Comparison of ENCODE assay signal across 8 mouse cellular contexts in the genomic region with DNA sequence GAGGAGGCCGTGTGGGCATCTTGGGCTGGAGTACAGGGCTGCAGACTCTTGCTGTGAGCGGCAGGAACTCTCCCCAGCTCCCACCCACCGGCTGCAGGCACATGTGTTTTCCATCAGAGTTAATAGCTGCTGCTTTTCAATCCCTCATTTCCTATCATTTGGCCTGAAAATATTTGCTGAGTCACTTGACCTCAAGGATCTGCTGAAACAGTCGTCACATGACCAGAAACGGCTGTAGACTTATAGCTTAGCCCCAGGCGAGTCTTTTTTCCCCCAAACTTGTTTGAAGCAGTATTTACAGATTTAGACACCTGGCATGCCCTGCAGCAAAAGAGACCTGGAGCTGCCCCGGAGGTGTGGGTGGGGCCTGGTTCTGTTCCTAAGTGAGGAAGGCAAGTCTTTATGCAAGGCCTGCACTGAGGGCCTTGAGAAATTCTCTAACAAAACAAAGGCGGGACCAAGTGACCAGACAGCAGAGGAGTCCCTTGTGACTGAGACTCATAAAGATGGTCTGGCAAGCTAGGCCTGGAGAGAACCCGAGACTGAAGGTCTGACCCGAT. TPM values are rescaled to one million over a fixed set of nuclear protein-coding genes. Genes with fewer than 3 reads are reported as not detected.
DNase-seq lines count a peak whose midpoint lies in the region; ATAC-seq and TF ChIP-seq lines count a peak whose summit lies in the region.
"Had no signal": no experiment of that assay in that cellular context is flagged by ENCODE, and none has a peak within 500 bp of the region (broad histone marks: within the 10 kb centered on the region; RNA-seq: fewer than 3 reads in every experiment).

No protein-coding gene starts in this region.

- intact Hi-C loops in left cerebral cortex, postnatal 25 days (cut with DNase I) = no loop called here

- TF ChIP-seq CTCF in brain, embryonic 14.5 days (IDR thresholded peaks at IDR 0.05; ENCODE audit: borderline replicate concordance, extremely low read depth, insufficient read depth, insufficient read length) = no peak

- peak; percentile 46 for ATAC-seq in megakaryocyte-erythroid progenitor cell, adult 5-6 weeks (replicated peaks; ENCODE audit: low FRiP score, low TSS enrichment, poor library complexity, severe bottlenecking)
- no peak for ATAC-seq in midbrain, embryonic 11.5 days (ENCODE audit: low FRiP score)

- 43% methylated on average over 10 of the region's 10 CpGs for WGBS in heart, embryonic 10.5 days
- WGBS in midbrain, embryonic 11.5 days = 65% methylated on average over 10 of the region's 10 CpGs

- no peak overlapping the region for H3K4me3 ChIP-seq in heart, embryonic 10.5 days
- H3K4me3 ChIP-seq in midbrain, embryonic 11.5 days (ENCODE audit: low read depth, low read length) = no peak overlapping the region
- H3K4me3 ChIP-seq: liver, embryonic 13.5 days had no signal

- no peaks in the 10 kb centered on the region for H3K9me3 ChIP-seq in heart, embryonic 10.5 days
- H3K9me3 ChIP-seq in midbrain, embryonic 11.5 days (ENCODE audit: control insufficient read depth, low read length) = no peaks in the 10 kb centered on the region
- H3K9me3 ChIP-seq: liver, embryonic 13.5 days had no signal

- no peak for TF ChIP-seq POLR2A in brain, embryonic 14.5 days (IDR thresholded peaks at IDR 0.05; ENCODE audit: borderline replicate concordance, extremely low read depth, insufficient read depth, insufficient read length, poor library complexity, severe bottlenecking)

- H3K27ac ChIP-seq in heart, embryonic 10.5 days = peak overlapping the region; percentile 75
- H3K27ac ChIP-seq in midbrain, embryonic 11.5 days (ENCODE audit: low read depth, low read length) = no peak overlapping the region
- H3K27ac ChIP-seq: liver, embryonic 13.5 days had no signal

- H3K9ac ChIP-seq in midbrain, embryonic 11.5 days (ENCODE audit: low read length) = no peak overlapping the region
- H3K9ac ChIP-seq: liver, embryonic 13.5 days had no signal

- DNase-seq in MN1 (ENCODE audit: low spot score) = peak; percentile 85
- DNase-seq in brain, embryonic 14.5 days (ENCODE audit: low read depth) = peak; percentile 58
- no peak for DNase-seq in heart, embryonic 10.5 days (ENCODE audit: low spot score)
- DNase-seq in kidney, postnatal 10 days = peak; percentile 78
- no peak for DNase-seq in left cerebral cortex, postnatal 25 days (ENCODE audit: low spot score in 2 of 2)
- DNase-seq in midbrain, embryonic 11.5 days (ENCODE audit: low spot score, missing footprints) = no peak
- DNase-seq: liver, embryonic 13.5 days had no signal

- peaks cover 12% of the 10 kb centered on the region for H3K4me1 ChIP-seq in heart, embryonic 10.5 days
- H3K4me1 ChIP-seq in midbrain, embryonic 11.5 days (ENCODE audit: control insufficient read depth, insufficient read depth, low read length) = no peaks in the 10 kb centered on the region

- no peaks in the 10 kb centered on the region for H3K27me3 ChIP-seq in heart, embryonic 10.5 days (ENCODE audit: insufficient read depth, poor library complexity, severe bottlenecking)
- no peaks in the 10 kb centered on the region for H3K27me3 ChIP-seq in midbrain, embryonic 11.5 days (ENCODE audit: control insufficient read depth, insufficient read depth, low read length)
- H3K27me3 ChIP-seq: liver, embryonic 13.5 days had no signal

- no peaks in the 10 kb centered on the region for H3K36me3 ChIP-seq in heart, embryonic 10.5 days
- H3K36me3 ChIP-seq in midbrain, embryonic 11.5 days (ENCODE audit: control insufficient read depth, insufficient read depth, low read length) = no peaks in the 10 kb centered on the region
- H3K36me3 ChIP-seq: liver, embryonic 13.5 days had no signal

- no peak overlapping the region for H3K4me2 ChIP-seq in midbrain, embryonic 11.5 days
- H3K4me2 ChIP-seq: liver, embryonic 13.5 days had no signal

RNA-seq across cellular contexts. Expression of a gene that starts 44.9 kb away (rescaled TPM):
- 0.19 and 0.29 TPM in 2 replicates for polyA plus RNA-seq in brain, embryonic 14.5 days (2012; rRNA removed)
- polyA plus RNA-seq in heart, embryonic 10.5 days (2016; fragmentation: Nextera tagmentation; extraction: Ambion mirVana) = 1.1 and 1.3 TPM in 2 replicates
- total RNA-seq in megakaryocyte-erythroid progenitor cell, adult 5-6 weeks (2014; fragmentation: Nextera tagmentation) = not detected in 2 replicates
- 3.1 TPM in 1 of 2 replicates, not detected in the other for total RNA-seq in megakaryocyte-erythroid progenitor cell, adult 5-6 weeks (2017)
- total RNA-seq in left cerebral cortex, postnatal 25 days (2021) = not detected
- polyA plus RNA-seq in midbrain, embryonic 11.5 days (2014; fragmentation: Nextera tagmentation; extraction: Ambion mirVana) = 0.34 and 0.38 TPM in 2 replicates

Comparison
In these comparisons a context has a peak if more than half of its experiments do, and no peak if none do; other contexts are left out.
1. DNase-seq: peak in MN1 (single experiment), brain, embryonic 14.5 days (single experiment) and kidney, postnatal 10 days (single experiment); none in heart, embryonic 10.5 days (single experiment), left cerebral cortex, postnatal 25 days (0 of 2) and midbrain, embryonic 11.5 days (single experiment).